Mouse (Mus musculus) heart, postnatal 36 days (tissue): Measurements from ENCODE around the gene Engase. TPM values are rescaled to one million over a fixed set of nuclear protein-coding genes. Genes with fewer than 3 reads are reported as not detected.
A peak's percentile ranks its signal among the peaks of the same experiment; 100 is the strongest.

Experiments
- DNase-seq, 2 experiments: peaks; one replicate each; pipeline ENCODE4 v3.0.0; 2021 to 2022
- intact Hi-C: fragments of 180-260 bp; cut with DNase I; formaldehyde crosslinking; loops from one replicate; pipeline ENCODE4 v1.15.1; 2025
- total RNA-seq, 2 experiments: library from RNA; stranded (reverse); gene quantifications; 2 replicates each; pipeline ENCODE4 v1.2.3; 2021

The Engase gene
- total RNA-seq, 2 experiments from 2014 or later, result 5.4 to 7.4 TPM

- DNase-seq, result no peak
- intact Hi-C loops, result no loop called here
Observed at GRCm38 (mm10) chr11:118486881-118487772, 10.5 kb downstream of the Engase start.

- intact Hi-C loops, result no loop called here
- DNase-seq, result no peak
Observed at GRCm38 (mm10) chr11:118488191-118488906, 11.7 kb downstream of the Engase start.

GRCm38 (mm10) chr11:118488907-118489270, 12.3 kb downstream of the Engase start:
- intact Hi-C loops, result no loop called here
- DNase-seq, result no peak

GRCm38 (mm10) chr11:118490566-118491218, 14.1 kb downstream of the Engase start:
- intact Hi-C loops, result loop anchor here (1.0 to 2.0 kb wide), 2 partner anchors 44 to 66 kb away; no protein-coding TSS in a partner anchor
- peak; percentile 89 to 93 for DNase-seq

GRCm38 (mm10) chr11:118491230-118491629, 14.6 kb downstream of the Engase start:
- DNase-seq, result no peak
- intact Hi-C loops, result loop anchor here (1.0 to 2.0 kb wide), 2 partner anchors 45 to 66 kb away; no protein-coding TSS in a partner anchor

GRCm38 (mm10) chr11:118493458-118493857, 16.8 kb downstream of the Engase start:
- intact Hi-C loops, result no loop called here

GRCm38 (mm10) chr11:118494001-118494737, 17.5 kb downstream of the Engase start:
- intact Hi-C loops, result no loop called here

More at GRCm38 (mm10) chr11:118493458-118493857, 16.8 kb downstream of the Engase start:
- DNase-seq, result no peak

GRCm38 (mm10) chr11:118495065-118495464, 18.4 kb downstream of the Engase start:
- DNase-seq, result no peak
- intact Hi-C loops, result no loop called here

More at GRCm38 (mm10) chr11:118494001-118494737, 17.5 kb downstream of the Engase start:
- no peak for DNase-seq

- intact Hi-C loops, result no loop called here
- no peak for DNase-seq
Observed at GRCm38 (mm10) chr11:118496066-118496689, 19.5 kb downstream of the Engase start.

GRCm38 (mm10) chr11:118502990-118503389, 26.4 kb downstream of the Engase start:
- intact Hi-C loops, result no loop called here
- no peak for DNase-seq

- intact Hi-C loops, result no loop called here
- DNase-seq, result no peak
Observed at GRCm38 (mm10) chr11:118503418-118504179, 27.0 kb downstream of the Engase start.

- DNase-seq, result no peak
- intact Hi-C loops, result no loop called here
Observed at GRCm38 (mm10) chr11:118504180-118504454, 27.5 kb downstream of the Engase start.

- intact Hi-C loops, result no loop called here
- DNase-seq, result no peak
Observed at GRCm38 (mm10) chr11:118507095-118507494, 30.5 kb downstream of the Engase start.

GRCm38 (mm10) chr11:118507904-118508303, 31.3 kb downstream of the Engase start:
- intact Hi-C loops, result loop anchor here (1.0 kb wide), 1 partner anchor 232 kb away; no protein-coding TSS in a partner anchor
- peak; percentile 73 to 84 for DNase-seq

- DNase-seq, result no peak
- intact Hi-C loops, result loop anchor here (1.0 kb wide), 1 partner anchor 232 kb away; no protein-coding TSS in a partner anchor
Observed at GRCm38 (mm10) chr11:118508341-118508740, 31.7 kb downstream of the Engase start.

GRCm38 (mm10) chr11:118511851-118512250, 35.2 kb downstream of the Engase start:
- DNase-seq, result peak in 1 of 2 experiments; percentile 50
- intact Hi-C loops, result no loop called here

- intact Hi-C loops, result no loop called here
- no peak for DNase-seq
Observed at GRCm38 (mm10) chr11:118512257-118512910, 35.8 kb downstream of the Engase start.

- intact Hi-C loops, result no loop called here
- DNase-seq, result no peak
Observed at GRCm38 (mm10) chr11:118517924-118518323, 41.3 kb downstream of the Engase start.

GRCm38 (mm10) chr11:118518743-118519142, 42.1 kb downstream of the Engase start:
- intact Hi-C loops, result no loop called here
- DNase-seq, result peak; percentile 63 to 67
